Mouse (Mus musculus) liver, adult 2 months (tissue): Measurements from ENCODE around the gene Vti1a.

Source experiments
- CTCF ChIP-seq: fragments of 200-500 bp; IDR thresholded peaks from 2 replicates; pipeline ENCODE4 v1.5.1; 2011; ENCODE audit warnings: low read depth, low read length, control low read depth
- POLR2A ChIP-seq: fragments of 200-500 bp; IDR thresholded peaks from 2 replicates; pipeline ENCODE4 v1.6.1; 2011; ENCODE audit warnings: low read length, control low read depth; ENCODE audit not compliant: insufficient read depth; ENCODE audit errors: extremely low read depth

DNA sequence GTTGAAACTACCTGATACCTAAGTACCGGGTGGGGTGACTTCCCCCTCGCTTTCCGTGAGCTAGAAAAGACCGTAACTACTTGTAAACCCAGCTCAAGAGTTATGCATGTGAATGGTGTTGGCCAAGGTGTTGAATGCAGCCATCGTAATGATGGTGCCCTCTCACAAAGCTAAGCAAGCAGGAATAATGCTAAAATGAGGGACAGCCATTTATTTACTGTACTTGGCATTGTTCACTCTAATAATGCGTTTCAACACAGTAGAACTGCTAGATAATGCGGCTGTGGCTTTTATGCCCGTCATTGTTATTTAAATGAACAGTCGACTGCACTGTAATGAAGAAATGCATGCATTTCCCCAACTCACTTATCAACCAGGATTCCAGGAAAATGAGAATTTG lies 227.1 kb downstream of the Vti1a start:
- TF ChIP-seq CTCF (no peak), POLR2A (no peak)
